Mouse (Mus musculus) CH12.LX (cell line): ENCODE measurements around the gene Man1a2. TPM values are rescaled to one million over a fixed set of nuclear protein-coding genes. Genes with fewer than 3 reads are reported as not detected.

Experiments used
- DNase-seq: peaks from one replicate; pipeline ENCODE4 v3.0.0-alpha.2; 2013; ENCODE audit errors: extremely low read depth
- H3K27ac ChIP-seq: 2 replicates; pipeline ENCODE4 v1.5.1; 2012; ENCODE audit warnings: low read depth, mild to moderate bottlenecking, control low read depth, moderate library complexity; ENCODE audit not compliant: insufficient read depth
- H3K27me3 ChIP-seq: replicated peaks from 2 replicates; pipeline ENCODE3; 2012; ENCODE audit warnings: inconsistent platforms
- H3K36me3 ChIP-seq, 2 experiments: replicated peaks in 1 of 2; 2 replicates each; pipeline versions ENCODE3 to v1.6.1; 2012; ENCODE audit warnings: inconsistent platforms in 1 of 2, low read length in 1 of 2, mild to moderate bottlenecking in 1 of 2, mixed read lengths in 1 of 2, moderate library complexity in 1 of 2; ENCODE audit not compliant: control insufficient read depth in 1 of 2, insufficient read depth in 1 of 2
- H3K4me1 ChIP-seq, 2 experiments: 2 replicates each; pipeline ENCODE4 v1.6.1; 2012; ENCODE audit warnings: inconsistent platforms in 1 of 2, moderate library complexity in 1 of 2; ENCODE audit not compliant: insufficient read depth in 2 of 2, control insufficient read depth in 1 of 2
- H3K4me2 ChIP-seq: 2 replicates; pipeline ENCODE4 v1.6.1; 2012; ENCODE audit warnings: low read depth, mild to moderate bottlenecking, control low read depth; ENCODE audit not compliant: poor library complexity, insufficient read depth, severe bottlenecking
- H3K4me3 ChIP-seq, 3 experiments: fragments of 150-350 bp in 1 of 3; sonication (generic) in 1 of 3; replicated peaks in 1 of 3; 2 replicates each; pipeline versions ENCODE3 to v1.5.1; 2011 to 2012; ENCODE audit warnings: low read depth in 2 of 3, low read length in 2 of 3, mild to moderate bottlenecking in 2 of 3, moderate library complexity in 2 of 3, control low read depth in 1 of 3, improper control_type of control experiment in 1 of 3, inconsistent platforms in 1 of 3, mixed read lengths in 1 of 3; ENCODE audit not compliant: poor library complexity in 1 of 3
- H3K79me2 ChIP-seq: replicated peaks from 2 replicates; pipeline ENCODE4 v1.6.1; 2012; ENCODE audit warnings: mild to moderate bottlenecking, moderate library complexity; ENCODE audit not compliant: control insufficient read depth, poor library complexity, insufficient read depth, severe bottlenecking; ENCODE audit errors: extremely low read depth
- H3K9ac ChIP-seq: 2 replicates; pipeline ENCODE4 v1.6.1; 2012; ENCODE audit warnings: low read depth, mild to moderate bottlenecking, control low read depth, moderate library complexity; ENCODE audit not compliant: insufficient read depth
- H3K9me3 ChIP-seq: replicated peaks from 2 replicates; pipeline ENCODE3; 2012; ENCODE audit warnings: low read length, inconsistent platforms, mixed read lengths
- BHLHE40 ChIP-seq: IDR thresholded peaks from 2 replicates; pipeline ENCODE4 v1.6.1; 2011; ENCODE audit warnings: mild to moderate bottlenecking, low read depth, low read length, improper control_type of control experiment
- CHD1 ChIP-seq: IDR thresholded peaks from 2 replicates; pipeline ENCODE4 v1.6.1; 2012; ENCODE audit warnings: low read depth, low read length, improper control_type of control experiment, inconsistent platforms
- CTCF ChIP-seq, 2 experiments: IDR thresholded peaks in 1 of 2; conservative IDR thresholded peaks in 1 of 2; 2 replicates each; pipeline ENCODE4 v1.5.1; 2011 to 2012; ENCODE audit warnings: low read depth in 2 of 2, low read length in 2 of 2, improper control_type of control experiment in 1 of 2, inconsistent platforms in 1 of 2, mild to moderate bottlenecking in 1 of 2, moderate library complexity in 1 of 2
- E2F4 ChIP-seq: IDR thresholded peaks from 2 replicates; pipeline ENCODE4 v1.6.1; 2011; ENCODE audit warnings: low read depth, low read length, improper control_type of control experiment; ENCODE audit not compliant: insufficient replicate concordance
- ELF1 ChIP-seq: IDR thresholded peaks from 2 replicates; pipeline ENCODE4 v1.6.1; 2014; ENCODE audit warnings: low read depth, mild to moderate bottlenecking, inconsistent platforms, low read length, improper control_type of control experiment
- EP300 ChIP-seq: IDR thresholded peaks from 2 replicates; pipeline ENCODE4 v1.6.1; 2011; ENCODE audit warnings: low read length, improper control_type of control experiment
- HCFC1 ChIP-seq: IDR thresholded peaks from 2 replicates; pipeline ENCODE4 v1.6.1; 2012; ENCODE audit warnings: low read depth, mild to moderate bottlenecking, inconsistent platforms, low read length, improper control_type of control experiment
- JUN ChIP-seq: IDR thresholded peaks from 2 replicates; pipeline ENCODE4 v1.6.1; 2011; ENCODE audit warnings: low read depth, mild to moderate bottlenecking, low read length, improper control_type of control experiment, moderate library complexity; ENCODE audit not compliant: insufficient read depth
- JUND ChIP-seq: conservative IDR thresholded peaks from 2 replicates; pipeline ENCODE4 v1.6.1; 2011; ENCODE audit warnings: low read depth, low read length, improper control_type of control experiment
- KAT2A ChIP-seq: IDR thresholded peaks from 2 replicates; pipeline ENCODE4 v1.6.1; 2012; ENCODE audit warnings: low read length, improper control_type of control experiment, inconsistent platforms; ENCODE audit not compliant: insufficient replicate concordance
- MAX ChIP-seq: IDR thresholded peaks from 2 replicates; pipeline ENCODE4 v1.6.1; 2011; ENCODE audit warnings: low read length, improper control_type of control experiment
- MEF2A ChIP-seq: IDR thresholded peaks from 2 replicates; pipeline ENCODE4 v1.6.1; 2014; ENCODE audit warnings: low read depth, mild to moderate bottlenecking, inconsistent platforms, low read length, improper control_type of control experiment, borderline replicate concordance
- MXI1 ChIP-seq: IDR thresholded peaks from 2 replicates; pipeline ENCODE4 v1.6.1; 2011; ENCODE audit warnings: mild to moderate bottlenecking, low read depth, low read length, improper control_type of control experiment
- NELFE ChIP-seq: IDR thresholded peaks from 2 replicates; pipeline ENCODE4 v1.6.1; 2011; ENCODE audit warnings: low read depth, low read length, improper control_type of control experiment
- NRF1 ChIP-seq: IDR thresholded peaks from 2 replicates; pipeline ENCODE4 v1.6.1; 2014; ENCODE audit warnings: low read depth, mild to moderate bottlenecking, inconsistent platforms, low read length, improper control_type of control experiment, moderate library complexity
- POLR2AphosphoS2 ChIP-seq: IDR thresholded peaks from 2 replicates; pipeline ENCODE4 v1.6.1; 2011; ENCODE audit warnings: low read depth, low read length, improper control_type of control experiment
- RAD21 ChIP-seq: IDR thresholded peaks from 2 replicates; pipeline ENCODE4 v1.6.1; 2011; ENCODE audit warnings: low read depth, mild to moderate bottlenecking, low read length, improper control_type of control experiment, moderate library complexity
- SMC3 ChIP-seq: IDR thresholded peaks from 2 replicates; pipeline ENCODE4 v1.6.1; 2011; ENCODE audit warnings: low read depth, low read length, improper control_type of control experiment
- TBP ChIP-seq: conservative IDR thresholded peaks from 2 replicates; pipeline ENCODE4 v1.6.1; 2011; ENCODE audit warnings: low read depth, low read length, improper control_type of control experiment
- TCF12 ChIP-seq: IDR thresholded peaks from 2 replicates; pipeline ENCODE4 v1.6.1; 2014; ENCODE audit warnings: low read depth, mild to moderate bottlenecking, inconsistent platforms, low read length, improper control_type of control experiment
- UBTF ChIP-seq: IDR thresholded peaks from 2 replicates; pipeline ENCODE4 v1.6.1; 2012; ENCODE audit warnings: low read depth, mild to moderate bottlenecking, inconsistent platforms, low read length, improper control_type of control experiment, moderate library complexity
- USF1 ChIP-seq: IDR thresholded peaks from 2 replicates; pipeline ENCODE4 v1.6.1; 2014; ENCODE audit warnings: low read depth, mild to moderate bottlenecking, inconsistent platforms, low read length, improper control_type of control experiment
- USF2 ChIP-seq: conservative IDR thresholded peaks from 2 replicates; pipeline ENCODE4 v1.6.1; 2011; ENCODE audit warnings: low read depth, low read length, improper control_type of control experiment
- ZC3H11A ChIP-seq: IDR thresholded peaks from 2 replicates; pipeline ENCODE4 v1.6.1; 2012; ENCODE audit warnings: low read depth, mild to moderate bottlenecking, inconsistent platforms, low read length, improper control_type of control experiment
- ZNF384 ChIP-seq: IDR thresholded peaks from 2 replicates; pipeline ENCODE4 v1.6.1; 2012; ENCODE audit warnings: low read depth, low read length, improper control_type of control experiment, inconsistent platforms
- dilution Hi-C: fragments of 300-500 bp; cut with MboI; formaldehyde crosslinking; loops from 2 replicates; pipeline ENCODE4 v1.14.3; 2020; ENCODE audit warnings: low sequenced_read_pairs; ENCODE audit not compliant: extremely low pct_unique_long_range_greater_than_20kb, extremely low pct_ligation_motif_present
- in situ Hi-C: fragments of 300-500 bp; cut with MboI; formaldehyde crosslinking; loops from 3 replicates; pipeline ENCODE4 v1.14.3; 2019; ENCODE audit warnings: low sequenced_read_pairs, low pct_ligation_motif_present, low pct_unique_long_range_greater_than_20kb, mixed read lengths
- polyA plus RNA-seq: library from polyadenylated mRNA; unstranded; fragments of >175 nt; gene quantifications from 2 replicates; pipeline ENCODE4 v1.2.1, GENCODE M21; 2012; ENCODE audit warnings: low read depth; ENCODE audit not compliant: insufficient read length
- total RNA-seq, 2 experiments: library from RNA; depleted of rRNA; stranded (reverse); fragments of 300-350 nt in 1 of 2; fragments of >200 nt in 1 of 2; gene quantifications; 2 replicates each; pipeline ENCODE4 v1.2.3; 2012 to 2014

The Man1a2 gene
- total and polyA plus RNA-seq, 3 experiments = 31.1 to 73.6 (median 53.5) TPM

DNA sequence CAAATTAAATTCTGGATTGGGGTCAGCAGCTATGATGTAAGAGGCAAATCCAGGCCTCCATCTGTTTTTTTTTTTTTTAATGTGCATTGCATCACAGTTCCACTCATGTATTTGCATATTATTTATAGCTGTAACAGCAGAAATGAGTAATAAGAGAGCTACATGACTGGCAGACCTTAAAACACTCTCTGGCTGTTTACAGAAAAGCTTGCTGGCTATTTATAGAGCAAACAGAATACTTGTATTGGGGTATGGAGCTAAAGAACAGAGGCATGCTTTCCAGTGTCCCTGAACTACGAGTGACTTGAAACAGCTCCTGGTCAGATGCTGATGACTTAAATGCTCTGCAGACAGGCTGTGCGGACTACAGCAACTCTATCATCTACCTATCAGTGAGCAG is 121.7 kb downstream of the Man1a2 start:
- H3K4me1 ChIP-seq = peaks cover 0 to 13% of the 10 kb centered on the region in 2 experiments; a peak in 1 of 4 replicates
- TF ChIP-seq NELFE = no peak
- TF ChIP-seq BHLHE40 = no peak
- no peak for TF ChIP-seq JUND
- 0 out of 2 replicates have a peak, but pooled peaks have one; percentile 25 for TF ChIP-seq MEF2A
- TF ChIP-seq MAX = no peak
- TF ChIP-seq CTCF (conservative IDR thresholded peaks at IDR 0.05 in 1 of 2, IDR thresholded peaks at IDR 0.05 in 1 of 2; ENCODE audit: low read depth in 2 of 2, low read length in 2 of 2) = no peak
- peak; percentile 56 for TF ChIP-seq ZNF384
- H3K36me3 ChIP-seq = peaks cover 28 to 40% of the 10 kb centered on the region in 2 experiments
- H3K27me3 ChIP-seq = no peaks in the 10 kb centered on the region
- dilution Hi-C loops = no loop called here
- H3K27ac ChIP-seq = no peak overlapping the region
- H3K9me3 ChIP-seq = no peaks in the 10 kb centered on the region
- peak; percentile 21 for DNase-seq
- no peak overlapping the region for H3K9ac ChIP-seq
- H3K4me2 ChIP-seq = no peak overlapping the region
- in situ Hi-C loops = no loop called here
- H3K79me2 ChIP-seq = no peaks in the 10 kb centered on the region
- no peak overlapping the region for H3K4me3 ChIP-seq

DNA sequence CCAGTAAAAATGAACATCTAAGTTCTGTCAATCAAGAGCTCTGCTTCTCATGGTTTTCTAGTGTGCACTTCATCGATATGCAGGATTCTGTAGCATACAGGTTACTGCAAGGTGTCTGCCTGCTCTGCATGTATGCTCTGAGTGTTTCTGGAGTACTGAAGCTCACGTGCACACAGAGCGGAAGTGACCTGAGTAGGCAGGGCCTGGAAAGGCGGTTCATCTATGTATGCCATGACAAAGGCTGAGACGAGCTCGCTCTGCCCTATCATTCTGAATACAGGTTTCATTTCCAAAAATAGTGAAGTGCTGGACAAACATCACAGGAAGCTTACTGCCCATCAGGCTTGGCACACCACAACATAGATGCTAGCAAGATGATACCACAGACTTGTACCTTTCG is 122.8 kb downstream of the Man1a2 start:
- Histone ChIP-seq H3K4me1 (peaks cover 0 to 10% of the 10 kb centered on the region in 2 experiments; a peak in 1 of 4 replicates), H3K9ac (no peak overlapping the region), H3K79me2 (no peaks in the 10 kb centered on the region), H3K27ac (no peak overlapping the region), H3K27me3 (no peaks in the 10 kb centered on the region), H3K9me3 (no peaks in the 10 kb centered on the region), H3K36me3 (peaks cover 27 to 35% of the 10 kb centered on the region in 2 experiments), H3K4me3 (no peak overlapping the region), H3K4me2 (no peak overlapping the region)
- TF ChIP-seq JUN (no peak), USF2 (no peak), E2F4 (no peak), POLR2AphosphoS2 (no peak), SMC3 (no peak), USF1 (no peak), TBP (no peak), ZC3H11A (no peak), TCF12 (no peak), KAT2A (no peak), UBTF (no peak), ELF1 (no peak), RAD21 (no peak), CHD1 (no peak), NRF1 (no peak), NELFE (no peak), EP300 (no peak), BHLHE40 (no peak), MXI1 (no peak), HCFC1 (no peak)
- in situ Hi-C loops = no loop called here
- DNase-seq = no peak
- dilution Hi-C loops = no loop called here
